27 mouse cellular contexts compared by ENCODE assay signal in genomic region chr10:78583347-78583746, GRCm38 (mm10). TPM values are rescaled to one million over a fixed set of nuclear protein-coding genes. Genes with fewer than 3 reads are reported as not detected.
"Had no signal": no experiment of that assay in that cellular context is flagged by ENCODE, and none has a peak within 500 bp of the region (broad histone marks: within the 10 kb centered on the region; RNA-seq: fewer than 3 reads in every experiment).

No protein-coding gene starts in this region.

- H3K27me3 ChIP-seq: kidney, embryonic 15.5 days; limb, embryonic 12.5 days; liver, embryonic 12.5 days; lung, embryonic 15.5 days; megakaryocyte, embryonic 14.5 days; midbrain, embryonic 13.5 days had no signal

- H3K4me2 ChIP-seq: kidney, embryonic 15.5 days; limb, embryonic 12.5 days; liver, embryonic 12.5 days; liver, embryonic 15.5 days; lung, embryonic 15.5 days; midbrain, embryonic 13.5 days had no signal

- H3K4me3 ChIP-seq: kidney, embryonic 15.5 days; left cerebral cortex, adult 2 months; limb, embryonic 12.5 days; liver, embryonic 12.5 days; liver, embryonic 15.5 days; lung, embryonic 15.5 days; megakaryocyte, embryonic 14.5 days; midbrain, embryonic 10.5 days; midbrain, embryonic 13.5 days had no signal

- DNase-seq: kidney, adult 8-10 months; kidney, postnatal 10 days; kidney, postnatal 36 days; layer of hippocampus, postnatal 36 days; liver; lung, adult 18-20 months; lung, postnatal 10 days; lung, postnatal 36 days had no signal

- H3K4me1 ChIP-seq: kidney, embryonic 15.5 days; limb, embryonic 12.5 days; liver, embryonic 12.5 days; liver, embryonic 15.5 days; lung, embryonic 15.5 days; midbrain, embryonic 10.5 days; midbrain, embryonic 13.5 days had no signal

- H3K9ac ChIP-seq: kidney, embryonic 15.5 days; limb, embryonic 12.5 days; liver, embryonic 12.5 days; liver, embryonic 15.5 days; lung, embryonic 15.5 days; midbrain, embryonic 13.5 days had no signal

- H3K27ac ChIP-seq: kidney, embryonic 15.5 days; left cerebral cortex, adult 2 months; limb, embryonic 12.5 days; liver, embryonic 12.5 days; liver, embryonic 15.5 days; lung, embryonic 15.5 days; midbrain, embryonic 10.5 days; midbrain, embryonic 13.5 days had no signal

- H3K9me3 ChIP-seq: kidney, embryonic 15.5 days; limb, embryonic 12.5 days; liver, embryonic 12.5 days; liver, embryonic 15.5 days; lung, embryonic 15.5 days; megakaryocyte, embryonic 14.5 days; midbrain, embryonic 10.5 days; midbrain, embryonic 13.5 days had no signal

- ATAC-seq: liver, embryonic 12.5 days; midbrain, embryonic 13.5 days; midbrain, embryonic 16.5 days had no signal

RNA-seq across cellular contexts. Expression of gene Olfr1357, which starts 34.5 kb away (rescaled TPM):
- total RNA-seq: layer of hippocampus, adult 8-10 months; layer of hippocampus, postnatal 10 days; layer of hippocampus, postnatal 36 days; left cerebral cortex, adult 2 months; left cerebral cortex, postnatal 10 days; left cerebral cortex, postnatal 36 days; monocyte, adult 5-6 weeks had no signal
- polyA plus RNA-seq: kidney, embryonic 15.5 days; limb, embryonic 12.5 days; liver, embryonic 12.5 days; liver, embryonic 15.5 days; lung, embryonic 15.5 days; midbrain, embryonic 10.5 days; midbrain, embryonic 13.5 days; midbrain, embryonic 16.5 days; neural tube, embryonic 11.5 days; neural tube, embryonic 14.5 days; small intestine, adult 2 months; spleen, adult 2 months had no signal
